Mouse (Mus musculus): ENCODE data around the gene Ctdnep1. TPM values are rescaled to one million over a fixed set of nuclear protein-coding genes. Genes with fewer than 3 reads are reported as not detected.
A peak's percentile ranks its signal among the peaks of the same experiment; 100 is the strongest.

Ctdnep1 gene
- total RNA-seq, 2 experiments from 2014 or later = 114 to 123 TPM

DNA sequence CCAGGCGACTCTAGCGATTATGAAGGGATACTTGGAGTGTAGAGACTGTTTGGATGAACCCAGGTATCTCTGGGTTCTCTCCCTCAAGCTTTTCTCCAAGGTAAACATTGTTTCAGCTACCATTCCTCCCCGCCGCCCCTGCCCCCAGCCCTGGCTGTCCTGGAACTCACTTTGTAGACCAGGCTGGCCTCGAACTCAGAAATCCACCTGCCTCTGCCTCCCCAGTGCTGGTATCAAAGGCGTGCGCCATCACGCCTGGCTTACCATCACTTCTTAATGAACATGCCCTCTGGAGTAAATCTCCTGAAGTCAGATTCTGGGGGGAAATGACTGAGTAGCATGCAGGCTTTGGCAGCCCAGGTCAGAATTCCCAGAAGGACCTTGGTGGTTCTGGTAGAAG, 1.3 kb downstream of the Ctdnep1 start, which contains the start of gene Elp5:
Gene Elp5 (minus strand): TSS at position 293 of the 400 bp plus-strand sequence.
- no peak for DNase-seq (ENCODE audit: low spot score in 2 of 2)

GRCm38 (mm10) chr11:69982877-69983276, 1.9 kb downstream of the Ctdnep1 start:
- DNase-seq (ENCODE audit: low spot score in 2 of 2) = no peak

- DNase-seq (ENCODE audit: low spot score in 2 of 2) = no peak
These were observed 2.4 kb downstream of the Ctdnep1 start for GRCm38 (mm10) chr11:69983377-69983776.

DNA sequence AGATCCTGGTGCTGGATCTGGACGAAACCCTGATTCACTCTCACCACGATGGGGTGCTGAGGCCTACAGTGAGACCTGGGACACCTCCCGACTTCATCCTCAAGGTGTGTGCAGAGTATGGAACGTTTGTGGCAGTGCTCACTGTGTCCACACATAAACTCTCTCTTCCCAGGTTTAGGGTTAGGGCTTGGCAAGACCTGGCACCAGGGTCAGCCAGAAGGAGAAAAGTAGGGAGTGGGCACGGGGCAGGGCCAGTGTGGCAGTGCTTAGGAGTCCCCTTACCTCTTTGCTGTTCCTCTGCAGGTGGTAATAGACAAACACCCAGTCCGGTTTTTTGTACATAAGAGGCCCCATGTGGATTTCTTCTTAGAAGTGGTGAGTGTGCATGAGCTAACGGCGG, 3.5 kb downstream of the Ctdnep1 start:
- DNase-seq (ENCODE audit: low spot score in 2 of 2) = no peak

DNA sequence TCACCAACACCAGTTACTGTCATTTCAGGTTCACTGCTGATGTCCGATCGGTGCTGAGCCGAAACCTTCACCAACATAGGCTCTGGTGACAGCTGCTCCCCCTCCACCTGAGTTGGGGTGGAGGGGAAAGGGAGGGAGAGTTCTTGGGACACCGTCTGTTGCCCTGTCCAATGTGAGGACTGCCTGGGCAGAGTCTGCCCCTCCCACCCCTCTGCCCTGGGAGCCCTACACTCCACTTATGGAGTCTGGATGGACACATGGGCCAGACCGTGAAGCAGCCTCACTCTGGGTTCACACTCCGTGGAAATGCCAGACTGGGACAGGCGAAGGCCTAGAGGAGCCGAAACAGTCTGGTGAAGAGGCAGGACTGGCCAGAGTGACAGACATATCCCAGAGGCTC, 9.0 kb downstream of the Ctdnep1 start:
- no peak for DNase-seq (ENCODE audit: low spot score in 2 of 2)

- peak; percentile 93 for DNase-seq (ENCODE audit: low spot score in 2 of 2)
These were observed 10.1 kb downstream of the Ctdnep1 start, which contains the start of gene Gabarap for GRCm38 (mm10) chr11:69990850-69991691. TSS of gene Gabarap (plus strand) at chr11:69991143.

DNA sequence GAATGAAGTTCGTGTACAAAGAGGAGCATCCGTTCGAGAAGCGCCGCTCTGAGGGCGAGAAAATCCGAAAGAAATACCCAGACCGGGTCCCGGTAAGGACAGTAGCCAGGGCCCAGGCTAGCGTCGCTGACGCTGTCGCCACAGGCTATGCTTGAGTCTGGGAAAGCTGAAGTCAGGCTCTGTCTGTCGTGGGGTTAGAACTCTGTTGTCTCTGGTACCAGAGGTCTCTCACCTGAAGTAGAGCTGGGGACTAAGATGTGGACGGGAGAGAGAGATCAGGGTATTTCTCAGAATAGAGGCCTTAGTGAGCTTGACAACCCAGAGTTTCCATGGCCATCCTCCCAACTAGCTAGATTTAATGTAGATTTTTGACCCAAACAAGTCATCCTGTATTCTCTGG, 10.8 kb downstream of the Ctdnep1 start:
- no peak for DNase-seq (ENCODE audit: low spot score in 2 of 2)

- DNase-seq (ENCODE audit: low spot score in 2 of 2) = no peak
These were observed 11.4 kb downstream of the Ctdnep1 start for GRCm38 (mm10) chr11:69992396-69992795.

DNA sequence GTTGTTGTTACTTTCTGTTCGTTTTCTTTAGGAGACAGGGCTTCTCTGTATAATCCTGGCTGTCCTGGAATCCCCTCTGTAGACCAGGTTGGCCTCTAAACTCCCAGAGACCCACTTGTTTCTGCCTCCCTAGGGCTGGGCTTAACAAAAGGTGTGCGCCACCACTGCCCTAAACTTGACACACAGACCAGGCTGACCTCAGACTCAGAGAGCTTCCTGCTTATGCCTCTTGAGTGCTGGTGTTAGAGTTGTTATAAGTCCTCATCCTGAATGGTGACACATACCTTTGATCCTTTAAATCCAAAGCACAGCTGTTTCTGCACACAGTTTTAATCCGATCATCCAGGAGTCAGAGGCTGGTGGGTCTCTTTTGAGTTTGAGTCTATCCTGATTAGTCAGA, 12.0 kb downstream of the Ctdnep1 start:
- DNase-seq (ENCODE audit: low spot score in 2 of 2) = no peak

GRCm38 (mm10) chr11:69994401-69995090, 13.6 kb downstream of the Ctdnep1 start:
- DNase-seq (ENCODE audit: low spot score in 2 of 2) = no peak

DNA sequence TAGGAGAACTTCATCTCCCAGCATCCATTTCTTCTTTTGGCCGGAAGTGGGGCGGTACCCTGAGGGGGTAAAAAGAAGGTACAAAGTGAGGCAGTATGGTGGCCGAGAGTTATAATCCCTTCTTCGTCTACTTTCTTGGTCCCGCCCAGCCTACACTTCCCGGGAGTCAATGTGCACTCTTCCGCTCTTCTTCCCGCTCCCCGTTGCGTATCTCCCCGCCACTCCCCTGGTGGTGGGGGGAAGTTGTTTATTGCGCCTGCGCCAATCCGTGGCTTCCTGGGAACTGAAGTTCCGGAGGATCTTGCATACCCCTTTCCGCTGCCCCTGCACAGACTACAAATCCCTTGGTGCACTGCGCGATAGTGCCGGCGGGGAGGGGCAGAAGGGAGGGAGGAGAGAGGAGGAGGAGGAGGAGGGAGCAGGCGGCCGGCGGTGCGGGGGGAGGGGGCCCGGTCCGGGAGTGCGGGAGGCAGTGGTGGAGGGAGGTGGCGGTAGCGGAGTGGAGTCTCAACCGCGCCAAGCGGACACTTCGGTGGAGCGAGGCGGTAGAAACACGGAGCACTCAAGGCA, 14.5 kb downstream of the Ctdnep1 start, which contains the start of gene Phf23:
Gene Phf23 (plus strand): TSS at position 387 of the 570 bp plus-strand sequence.
- DNase-seq (ENCODE audit: low spot score in 2 of 2) = peak; percentile 93 to 94

- DNase-seq (ENCODE audit: low spot score in 2 of 2) = peak; percentile 58 to 64
These were observed 15.5 kb downstream of the Ctdnep1 start for GRCm38 (mm10) chr11:69996161-69997061.

GRCm38 (mm10) chr11:69997070-69997509, 16.1 kb downstream of the Ctdnep1 start:
- DNase-seq (ENCODE audit: low spot score in 2 of 2) = peak; percentile 93

GRCm38 (mm10) chr11:69998567-69999491, 17.9 kb downstream of the Ctdnep1 start:
- DNase-seq (ENCODE audit: low spot score in 2 of 2) = no peak

- DNase-seq (ENCODE audit: low spot score in 2 of 2) = no peak
These were observed 18.7 kb downstream of the Ctdnep1 start for GRCm38 (mm10) chr11:69999666-70000065.

DNA sequence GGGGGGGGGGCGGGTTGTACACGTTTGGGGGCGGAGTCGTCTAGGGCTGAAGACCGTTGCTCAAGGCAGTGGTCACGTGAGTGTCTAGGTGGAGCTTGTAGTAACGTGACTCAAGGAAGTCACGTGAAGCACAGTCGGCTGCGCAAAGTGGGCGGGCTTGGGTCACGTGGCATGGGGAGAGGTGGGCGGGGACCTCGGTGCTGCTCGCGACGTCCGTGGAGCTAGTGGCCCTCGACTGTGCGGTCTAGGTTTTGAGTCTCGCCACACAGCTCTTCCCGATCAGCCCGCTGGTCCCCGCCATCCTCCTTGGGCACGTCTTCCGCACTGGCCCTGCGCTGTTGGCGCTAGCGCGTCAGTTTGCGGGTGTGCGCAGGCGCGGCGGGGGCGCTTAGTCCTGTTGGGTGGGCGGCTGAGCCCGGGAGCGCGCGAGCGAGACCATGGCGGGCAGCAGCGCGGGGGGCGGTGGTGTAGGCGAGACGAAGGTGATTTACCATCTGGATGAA, 19.5 kb downstream of the Ctdnep1 start, which contains the start of gene Dvl2:
Gene Dvl2 (plus strand): TSS at position 200 of the 503 bp plus-strand sequence.
- DNase-seq (ENCODE audit: low spot score in 2 of 2) = peak; percentile 80 to 81

DNA sequence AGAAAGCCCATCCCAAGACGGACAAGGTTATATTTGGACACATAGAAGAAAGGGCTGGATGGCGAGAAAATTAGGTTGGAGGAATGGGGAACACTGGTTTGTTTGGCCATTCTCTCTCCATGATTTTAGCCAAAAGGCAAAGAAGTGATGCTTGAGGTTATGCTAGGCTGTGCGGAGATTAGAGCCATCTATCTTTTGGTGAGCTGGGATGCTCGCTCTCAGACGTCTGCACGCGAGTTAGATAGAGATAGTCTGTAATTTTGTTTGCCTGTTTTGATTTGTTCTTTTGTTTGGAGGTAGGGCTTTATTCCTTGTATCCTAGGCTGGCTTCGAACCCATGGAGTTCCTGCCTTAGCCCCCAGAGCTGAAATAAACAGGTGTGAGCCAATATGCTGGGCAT, 20.2 kb downstream of the Ctdnep1 start:
- DNase-seq (ENCODE audit: low spot score in 2 of 2) = no peak

DNA sequence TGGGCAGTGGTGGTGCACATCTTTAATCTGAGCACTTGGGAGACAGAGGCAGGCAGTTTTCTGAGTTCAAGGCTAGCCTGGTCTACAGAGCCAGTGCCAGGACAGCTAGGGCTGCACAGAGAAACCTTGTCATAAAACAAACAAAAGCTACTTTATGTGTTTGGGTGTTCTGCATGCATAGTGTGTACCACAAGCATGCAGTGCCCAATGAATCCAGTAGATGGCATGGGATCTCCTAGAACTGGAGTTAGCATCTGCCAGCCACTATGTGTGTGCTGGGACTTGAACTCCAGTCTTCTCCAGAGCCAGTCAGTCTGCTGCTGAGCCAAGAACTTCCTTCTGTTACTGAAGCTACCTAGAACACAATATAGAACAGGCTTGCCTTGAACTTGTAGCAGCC, 20.9 kb downstream of the Ctdnep1 start:
- no peak for DNase-seq (ENCODE audit: low spot score in 2 of 2)

DNA sequence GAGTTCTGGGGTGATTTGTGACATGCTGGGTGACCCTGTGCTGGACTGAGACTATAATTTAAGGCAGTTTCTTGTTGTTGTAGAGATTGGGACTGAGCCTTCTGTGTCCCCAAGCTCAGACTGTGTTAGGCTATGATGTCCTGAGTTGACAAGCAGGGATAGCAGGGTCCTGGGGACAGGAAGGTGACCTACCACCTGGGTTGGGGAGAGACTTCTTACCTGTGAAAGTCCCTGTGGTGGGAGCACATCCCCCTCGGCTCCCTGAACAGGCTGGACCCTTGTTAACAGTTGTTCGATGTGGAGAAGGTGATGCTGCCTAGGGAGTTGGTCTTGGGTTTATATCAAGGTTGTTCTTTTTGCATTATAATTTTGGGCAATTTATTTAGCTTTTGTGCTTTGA, 21.5 kb downstream of the Ctdnep1 start:
- no peak for DNase-seq (ENCODE audit: low spot score in 2 of 2)
